Mouse (Mus musculus): ENCODE data around the gene Smad3. TPM values are rescaled to one million over a fixed set of nuclear protein-coding genes. Genes with fewer than 3 reads are reported as not detected.
A peak's percentile ranks its signal among the peaks of the same experiment; 100 is the strongest.

The Smad3 gene
- polyA plus RNA-seq, 1 experiment from 2014 or later = 2.7 TPM

DNA sequence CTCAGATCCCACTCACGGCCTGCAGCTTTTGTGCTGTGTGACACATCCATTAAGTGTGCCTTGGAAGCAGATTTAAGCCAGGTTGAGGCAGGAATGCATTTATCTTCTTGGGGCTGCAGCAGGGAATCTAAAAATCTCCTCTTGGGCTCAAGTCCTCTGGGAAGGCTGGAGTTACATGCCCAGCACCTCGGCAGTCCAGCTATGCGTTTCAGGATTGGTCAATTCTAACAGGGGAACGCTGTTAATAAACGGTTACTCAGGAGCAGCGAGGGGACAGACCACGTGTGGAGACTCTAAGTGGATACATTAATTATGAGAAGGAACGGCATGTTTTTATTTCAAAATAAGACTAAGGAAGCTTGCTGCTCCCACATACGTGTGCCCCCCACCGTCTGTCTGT lies 14.7 kb upstream of the Smad3 start:
- Histone ChIP-seq H3K9me3 (replicated peaks) (no peaks in the 10 kb centered on the region), H3K27ac (no peak overlapping the region), H3K4me1 (replicated peaks) (peaks cover 20% of the 10 kb centered on the region), H3K9ac (no peak overlapping the region), H3K27me3 (no peaks in the 10 kb centered on the region), H3K4me3 (replicated peaks) (no peak overlapping the region), H3K36me3 (no peaks in the 10 kb centered on the region), H3K4me2 (no peak overlapping the region)
- ATAC-seq (ENCODE audit: low read depth) (no peak), DNase-seq (no peak)
- 65% methylated on average over 10 of the region's 10 CpGs for WGBS (ENCODE audit: insufficient replicate concordance)

DNA sequence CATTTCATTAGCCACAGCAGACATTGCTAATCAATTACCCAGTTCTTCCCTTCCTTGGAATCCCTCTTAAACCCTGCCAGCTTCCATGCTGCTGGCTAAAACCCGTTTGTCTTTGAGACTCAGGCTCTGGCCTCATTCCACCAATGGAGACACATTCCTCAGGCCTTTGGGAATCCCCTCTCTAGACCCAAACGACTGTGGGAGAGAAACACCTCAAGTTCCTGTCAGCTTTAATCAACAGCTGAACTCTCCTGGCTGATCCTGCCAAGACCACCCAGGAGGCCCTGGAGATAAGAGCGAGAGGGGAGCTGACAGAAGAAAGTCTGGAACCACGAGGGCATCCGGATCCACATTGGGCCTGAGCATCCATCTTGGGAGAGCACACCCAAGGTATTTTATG lies 13.9 kb upstream of the Smad3 start:
- no peaks in the 10 kb centered on the region for H3K9me3 ChIP-seq (replicated peaks)
- H3K4me1 ChIP-seq (replicated peaks) = peaks cover 20% of the 10 kb centered on the region
- no peak overlapping the region for H3K4me2 ChIP-seq
- no peak for ATAC-seq (ENCODE audit: low read depth)
- H3K36me3 ChIP-seq = no peaks in the 10 kb centered on the region
- H3K4me3 ChIP-seq (replicated peaks) = no peak overlapping the region
- no peaks in the 10 kb centered on the region for H3K27me3 ChIP-seq
- no peak for DNase-seq
- 35% methylated on average over 5 of the region's 5 CpGs for WGBS (ENCODE audit: insufficient replicate concordance)
- H3K9ac ChIP-seq = no peak overlapping the region
- H3K27ac ChIP-seq = no peak overlapping the region

DNA sequence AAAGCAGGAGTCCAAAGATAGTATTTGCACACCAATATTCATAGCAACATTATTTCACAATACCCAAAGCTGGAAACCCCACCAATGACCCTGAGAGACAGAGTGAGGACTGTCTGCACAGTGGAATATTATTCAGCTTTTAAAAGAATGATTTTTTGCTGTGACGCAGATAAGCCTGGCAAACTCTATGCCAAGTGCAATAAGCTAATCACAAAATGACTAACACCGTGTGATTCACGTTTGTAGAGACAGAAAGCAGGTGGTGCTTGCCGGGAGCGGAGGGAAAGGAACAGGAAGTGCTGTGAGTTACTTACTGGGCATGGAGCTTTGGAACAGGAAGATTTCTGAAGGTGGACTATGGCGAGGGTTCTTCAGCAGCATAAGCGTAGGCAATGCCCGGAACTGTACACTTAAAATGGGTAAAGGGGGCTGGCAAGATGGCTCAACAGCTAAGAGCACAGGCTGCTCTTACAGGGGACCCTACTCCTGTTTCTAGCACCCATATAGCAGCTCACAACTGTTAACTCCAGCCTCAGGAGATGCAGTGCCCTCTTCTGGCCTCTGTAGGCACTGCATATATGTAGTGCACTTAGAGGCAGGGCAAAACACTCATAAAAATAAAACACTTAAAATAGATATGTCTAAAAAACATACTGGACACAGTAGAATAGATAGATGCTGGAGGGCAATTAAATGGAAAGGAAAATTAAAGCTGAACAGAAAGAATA lies 3.7 kb upstream of the Smad3 start:
- Histone ChIP-seq H3K9me3 (replicated peaks) (0 out of 2 replicates have a peak, but pooled peaks cover 6% of the 10 kb centered on the region), H3K4me3 (replicated peaks) (no peak overlapping the region), H3K4me2 (no peak overlapping the region), H3K36me3 (no peaks in the 10 kb centered on the region; the same call in 1 of the 2 replicates), H3K4me1 (replicated peaks) (peaks cover 42% of the 10 kb centered on the region), H3K9ac (no peak overlapping the region), H3K27me3 (no peaks in the 10 kb centered on the region), H3K27ac (no peak overlapping the region)
- ATAC-seq (ENCODE audit: low read depth) (no peak), DNase-seq (no peak)
- WGBS (ENCODE audit: insufficient replicate concordance) = 88% methylated on average over 8 of the region's 8 CpGs

DNA sequence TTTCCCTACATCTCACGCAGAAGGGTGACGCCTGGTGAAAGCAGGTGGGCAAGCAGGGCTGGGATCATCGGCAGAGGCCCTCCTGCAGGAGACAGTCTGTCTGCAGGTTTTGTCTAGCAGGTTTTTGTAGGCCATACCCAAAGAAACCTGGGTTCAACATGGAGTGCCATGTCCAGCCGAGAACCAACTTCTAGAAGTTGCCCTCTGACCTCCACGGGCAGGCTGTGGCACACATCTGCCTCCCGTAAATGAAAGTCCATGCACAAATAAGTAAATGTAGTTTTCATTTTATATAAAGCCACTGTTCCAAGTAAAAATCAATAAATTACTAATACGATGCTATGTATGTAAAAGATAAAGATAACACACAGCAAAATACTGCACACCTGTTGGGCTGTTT lies 3.0 kb upstream of the Smad3 start:
- Histone ChIP-seq H3K9ac (no peak overlapping the region), H3K27me3 (no peaks in the 10 kb centered on the region), H3K9me3 (replicated peaks) (0 out of 2 replicates have a peak, but pooled peaks cover 6% of the 10 kb centered on the region), H3K4me1 (replicated peaks) (peaks cover 49% of the 10 kb centered on the region), H3K36me3 (no peaks in the 10 kb centered on the region; the same call in 1 of the 2 replicates), H3K4me3 (replicated peaks) (no peak overlapping the region), H3K27ac (peak overlapping the region; percentile 95; the same call in 1 of the 2 replicates), H3K4me2 (0 out of 2 replicates have a peak overlapping the region, but pooled peaks have one; percentile 8)
- ATAC-seq (ENCODE audit: low read depth) (no peak), DNase-seq (no peak)
- WGBS (ENCODE audit: insufficient replicate concordance) = 87% methylated on average over 7 of the region's 7 CpGs

DNA sequence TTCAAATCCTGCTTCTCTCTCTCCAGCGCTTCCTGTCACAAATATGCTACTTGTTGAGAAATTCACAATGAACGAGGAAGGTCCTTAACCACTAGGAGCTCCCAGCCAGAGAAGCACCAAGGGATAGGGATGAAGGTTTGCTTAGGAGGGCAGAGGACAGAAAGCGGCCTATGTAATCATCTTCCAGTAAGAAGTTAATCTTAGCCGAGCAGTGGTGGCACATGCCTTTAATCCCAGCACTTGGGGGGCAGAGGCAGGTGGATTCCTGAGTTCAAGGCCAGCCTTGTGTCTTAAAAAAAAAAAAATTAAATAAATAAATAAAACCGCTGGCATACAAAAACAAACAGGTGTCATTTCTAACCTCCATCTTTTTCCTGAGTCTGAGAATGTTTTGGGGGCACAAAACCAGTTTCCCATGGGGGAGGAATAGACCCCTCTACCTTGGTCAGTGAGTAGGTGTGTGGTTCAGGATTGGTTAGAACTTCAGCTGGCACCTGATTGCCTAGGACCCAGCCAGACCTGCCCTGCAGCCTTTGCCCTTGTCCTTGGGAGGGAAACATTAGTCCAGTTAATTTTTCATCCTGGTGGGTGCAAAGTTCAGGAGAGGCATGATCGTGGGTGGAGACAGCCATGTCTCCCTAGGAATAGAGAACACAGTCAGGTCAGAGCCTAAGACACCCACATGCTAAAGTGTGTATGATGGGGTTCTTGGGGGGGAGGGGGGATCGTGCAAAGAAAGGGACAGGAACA lies 2.4 kb upstream of the Smad3 start:
- peak overlapping the region; percentile 95 for H3K27ac ChIP-seq
- H3K4me3 ChIP-seq (replicated peaks) = no peak overlapping the region
- no peak for ATAC-seq (ENCODE audit: low read depth)
- no peaks in the 10 kb centered on the region; the same call in 1 of the 2 replicates for H3K36me3 ChIP-seq
- H3K9ac ChIP-seq = peak overlapping the region; percentile 90
- H3K27me3 ChIP-seq = no peaks in the 10 kb centered on the region
- H3K9me3 ChIP-seq (replicated peaks) = 0 out of 2 replicates have a peak, but pooled peaks cover 6% of the 10 kb centered on the region
- H3K4me2 ChIP-seq = peak overlapping the region; percentile 100
- peaks cover 55% of the 10 kb centered on the region for H3K4me1 ChIP-seq (replicated peaks)
- DNase-seq = no peak
- WGBS (ENCODE audit: insufficient replicate concordance) = 64% methylated on average over 7 of the region's 7 CpGs

DNA sequence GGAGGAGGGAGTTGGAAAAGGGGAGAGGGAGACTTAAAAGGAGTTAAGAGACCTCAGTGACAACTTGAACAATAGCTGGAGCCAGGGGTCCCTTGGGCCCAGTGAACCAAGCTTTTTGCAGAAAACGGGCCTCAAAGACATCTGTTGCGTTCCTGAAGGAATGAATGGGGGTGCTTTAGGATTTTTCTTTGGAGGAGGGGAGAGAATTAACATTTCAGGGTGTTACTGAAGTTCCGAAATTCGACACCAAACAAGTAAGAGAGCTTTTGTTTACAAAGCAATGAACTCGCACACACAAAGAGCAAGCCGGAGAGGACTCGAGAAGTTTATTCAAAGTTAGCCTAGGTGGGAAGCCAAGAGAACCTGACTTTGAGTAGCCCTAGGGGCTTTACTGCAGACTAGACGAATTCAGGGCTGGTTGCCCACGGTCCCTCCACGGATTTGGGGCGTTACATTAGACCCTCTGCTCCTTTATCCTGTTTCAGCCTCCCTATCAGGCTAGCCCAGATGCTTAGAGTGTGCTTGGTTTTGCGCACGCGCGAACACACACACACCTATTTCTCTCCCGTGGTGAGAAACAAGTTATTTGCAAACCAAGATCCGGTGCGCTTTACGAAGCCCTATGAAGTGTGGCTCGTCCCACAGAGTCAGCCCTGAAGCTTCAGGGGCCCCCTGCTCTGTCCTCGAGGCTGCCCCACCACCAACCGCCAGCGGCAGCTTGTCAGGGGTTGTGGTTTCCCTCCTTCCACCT lies 1.0 kb upstream of the Smad3 start:
- peaks cover 69% of the 10 kb centered on the region for H3K4me1 ChIP-seq (replicated peaks)
- ATAC-seq (ENCODE audit: low read depth) = peak; percentile 63

DNA sequence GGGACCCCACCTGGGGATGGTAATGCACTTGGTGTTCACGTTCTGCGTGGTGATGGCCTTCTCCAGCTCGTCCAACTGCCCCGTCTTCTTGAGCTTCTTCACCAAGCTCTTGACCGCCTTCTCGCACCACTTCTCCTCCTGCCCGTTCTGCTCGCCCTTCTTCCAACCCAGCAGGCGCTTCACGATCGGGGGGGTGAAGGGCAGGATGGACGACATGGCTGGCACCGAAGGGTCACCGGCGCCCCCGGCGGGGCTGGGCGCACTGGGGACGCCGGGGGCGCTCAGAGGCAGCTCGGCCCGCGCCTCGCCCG lies 377 bp downstream of the Smad3 start:
- no peak for DNase-seq
- peak overlapping the region; percentile 95 for H3K27ac ChIP-seq
- H3K4me3 ChIP-seq (replicated peaks) = peak overlapping the region; percentile 88
- 0 out of 2 replicates have a peak, but pooled peaks cover 6% of the 10 kb centered on the region for H3K9me3 ChIP-seq (replicated peaks)
- H3K36me3 ChIP-seq = no peaks in the 10 kb centered on the region; the same call in 1 of the 2 replicates
- ATAC-seq (ENCODE audit: low read depth) = 0 out of 2 replicates have a peak, but pooled peaks have one; percentile 0
- no peaks in the 10 kb centered on the region for H3K27me3 ChIP-seq
- peak overlapping the region; percentile 100 for H3K4me2 ChIP-seq
- H3K9ac ChIP-seq = peak overlapping the region; percentile 90
- H3K4me1 ChIP-seq (replicated peaks) = peaks cover 83% of the 10 kb centered on the region
- under 1% methylated on average over 25 of the region's 26 CpGs for WGBS (ENCODE audit: insufficient replicate concordance)

More for the DNA sequence above, 1.0 kb upstream of the Smad3 start:
- Histone ChIP-seq H3K4me2 (peak overlapping the region; percentile 100), H3K4me3 (replicated peaks) (peak overlapping the region; percentile 88), H3K36me3 (no peaks in the 10 kb centered on the region; the same call in 1 of the 2 replicates), H3K9ac (peak overlapping the region; percentile 90), H3K27ac (peak overlapping the region; percentile 95), H3K9me3 (replicated peaks) (0 out of 2 replicates have a peak, but pooled peaks cover 6% of the 10 kb centered on the region), H3K27me3 (no peaks in the 10 kb centered on the region)
- 2% methylated on average over 23 of the region's 23 CpGs for WGBS (ENCODE audit: insufficient replicate concordance)
- DNase-seq = peak; percentile 78

DNA sequence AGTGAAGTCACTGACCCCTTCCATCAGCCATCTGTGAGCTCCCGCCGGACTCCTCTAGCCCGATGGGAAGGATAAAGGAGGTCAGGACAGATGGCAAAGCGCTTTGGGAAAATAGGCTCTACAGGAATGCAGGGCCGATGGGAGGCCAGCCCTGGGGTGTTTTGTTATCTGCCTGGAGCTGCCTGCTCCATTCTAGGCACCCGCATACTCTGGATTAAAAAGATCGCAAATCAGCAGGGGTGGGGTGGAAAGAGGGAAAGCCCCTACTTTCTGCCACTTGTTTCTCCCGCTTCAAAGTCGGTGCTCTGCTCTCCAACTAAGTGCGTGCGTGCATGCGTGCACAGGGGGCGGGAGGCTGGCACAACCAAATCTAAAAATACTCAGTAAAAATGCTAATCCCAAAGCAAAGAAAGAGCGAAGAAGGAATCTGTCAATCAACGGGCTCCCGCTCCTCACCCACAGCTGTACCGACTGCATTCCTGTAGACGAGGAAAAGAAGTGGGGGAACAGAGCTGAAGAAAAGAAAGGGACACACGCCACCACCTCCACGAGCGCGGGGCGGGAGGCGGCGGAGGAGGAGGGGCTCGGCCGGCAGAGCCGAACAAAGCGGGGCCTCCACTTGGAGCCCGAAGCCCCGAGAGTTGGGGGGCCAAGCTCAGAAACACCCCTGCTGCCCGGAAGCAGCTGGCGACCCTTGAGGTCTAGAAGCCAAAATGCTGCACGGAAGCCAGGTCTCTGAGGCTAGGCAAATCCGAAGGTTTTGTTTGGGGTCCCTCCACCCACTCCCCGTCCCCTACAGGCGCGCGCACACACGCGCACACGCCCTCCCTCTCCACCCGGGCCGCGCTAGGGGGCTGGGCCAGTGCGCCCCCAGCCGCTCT lies 973 bp downstream of the Smad3 start:
- 0 out of 2 replicates have a peak, but pooled peaks cover 6% of the 10 kb centered on the region for H3K9me3 ChIP-seq (replicated peaks)
- H3K27me3 ChIP-seq = no peaks in the 10 kb centered on the region
- WGBS (ENCODE audit: insufficient replicate concordance) = under 1% methylated on average over 47 of the region's 47 CpGs
- peak overlapping the region; percentile 95 for H3K27ac ChIP-seq
- H3K36me3 ChIP-seq = no peaks in the 10 kb centered on the region; the same call in 1 of the 2 replicates
- H3K4me3 ChIP-seq (replicated peaks) = peak overlapping the region; percentile 88
- peaks cover 86% of the 10 kb centered on the region for H3K4me1 ChIP-seq (replicated peaks)
- peak overlapping the region; percentile 100 for H3K4me2 ChIP-seq
- ATAC-seq (ENCODE audit: low read depth) (peak; percentile 2; the same call in 1 of the 2 replicates), DNase-seq (peak; percentile 44)
- H3K9ac ChIP-seq = peak overlapping the region; percentile 90

DNA sequence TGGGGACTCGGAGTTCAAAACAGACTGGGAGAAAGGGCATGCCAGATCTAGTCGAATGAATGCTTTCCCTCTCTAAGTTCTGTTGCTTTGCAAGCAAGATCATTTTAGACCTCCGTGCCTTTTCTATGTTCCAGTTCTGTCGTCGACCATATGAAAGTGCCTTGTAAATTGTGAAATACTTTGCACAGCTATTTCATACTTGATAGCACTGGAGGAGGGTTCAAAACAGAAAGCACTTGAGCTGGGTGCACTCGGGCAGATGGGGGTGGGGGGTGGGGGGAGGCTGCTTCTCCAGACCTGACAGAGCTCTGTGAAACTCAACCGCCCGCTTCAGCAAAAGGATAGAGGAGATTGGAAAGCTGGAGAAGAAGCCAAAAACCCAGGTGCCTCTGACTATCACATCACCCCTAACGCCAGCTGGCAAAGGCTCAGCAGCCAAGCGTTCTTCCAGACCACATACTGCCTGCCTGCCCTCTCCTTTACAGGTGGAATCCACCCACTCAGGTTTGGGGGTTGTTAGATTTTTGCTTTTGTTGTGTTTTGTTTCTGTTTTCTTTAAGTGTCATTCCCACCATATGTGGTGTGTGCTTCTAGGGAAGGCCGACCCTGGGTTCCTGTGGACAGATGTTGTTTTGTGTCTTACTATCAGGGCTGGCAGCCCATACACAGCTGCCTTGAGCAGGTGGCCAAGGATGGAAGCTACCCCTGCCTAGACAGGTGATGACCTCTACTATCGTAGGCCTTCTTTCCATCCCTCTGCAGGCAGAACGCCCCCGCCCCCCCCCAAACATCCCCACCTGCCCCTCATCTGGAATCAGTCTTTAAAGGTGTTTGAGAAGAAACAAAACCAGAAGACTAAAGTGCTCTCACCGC lies 1.9 kb downstream of the Smad3 start:
- Histone ChIP-seq H3K27ac (peak overlapping the region; percentile 39; the same call in 1 of the 2 replicates), H3K9ac (peak overlapping the region; percentile 90), H3K36me3 (no peaks in the 10 kb centered on the region), H3K27me3 (no peaks in the 10 kb centered on the region), H3K4me2 (peak overlapping the region; percentile 100), H3K9me3 (replicated peaks) (no peaks in the 10 kb centered on the region), H3K4me3 (replicated peaks) (peak overlapping the region; percentile 88), H3K4me1 (replicated peaks) (peaks cover 90% of the 10 kb centered on the region)
- DNase-seq (no peak), ATAC-seq (ENCODE audit: low read depth) (no peak)
- 35% methylated on average over 15 of the region's 15 CpGs for WGBS (ENCODE audit: insufficient replicate concordance)

Data from liver, embryonic 13.5 days (tissue).